Mouse (Mus musculus) liver, embryonic 14.5 days (tissue): ENCODE data around the gene Cym.

Source experiments
- CTCF ChIP-seq: IDR thresholded peaks from 2 replicates; pipeline ENCODE4 v1.5.1; 2016; ENCODE audit warnings: antibody characterized with exemption, low read depth, control low read depth
- EP300 ChIP-seq: IDR thresholded peaks from 2 replicates; pipeline ENCODE4 v1.6.1; 2016; ENCODE audit warnings: antibody characterized with exemption, low read depth

- TF ChIP-seq EP300, result no peak
- no peak for TF ChIP-seq CTCF
Measured at GRCm38 (mm10) chr3:107238051-107238450, 16.5 kb upstream of the Cym start.
